Mouse (Mus musculus): ENCODE results near the gene Ubqln1. TPM values are rescaled to one million over a fixed set of nuclear protein-coding genes. Genes with fewer than 3 reads are reported as not detected.

Ubqln1 gene
- polyA plus RNA-seq, 1 experiment from 2014 or later: 123 TPM

- Histone ChIP-seq H3K4me1 (no peaks in the 10 kb centered on the region), H3K9ac (no peak overlapping the region), H3K36me3 (ENCODE audit: poor library complexity, severe bottlenecking) (peaks cover 81% of the 10 kb centered on the region), H3K4me3 (no peak overlapping the region), H3K27me3 (no peaks in the 10 kb centered on the region), H3K4me2 (no peak overlapping the region), H3K9me3 (replicated peaks) (no peaks in the 10 kb centered on the region), H3K27ac (no peak overlapping the region)
- 92% methylated on average over 9 of the region's 9 CpGs for WGBS
- ATAC-seq: no peak
Measured at GRCm38 (mm10) chr13:58177511-58178208, 37.8 kb downstream of the Ubqln1 start.

- Histone ChIP-seq H3K36me3 (ENCODE audit: poor library complexity, severe bottlenecking) (peaks cover 75% of the 10 kb centered on the region), H3K9ac (no peak overlapping the region), H3K4me2 (no peak overlapping the region), H3K27ac (no peak overlapping the region), H3K27me3 (no peaks in the 10 kb centered on the region), H3K4me1 (no peaks in the 10 kb centered on the region), H3K9me3 (replicated peaks) (no peaks in the 10 kb centered on the region), H3K4me3 (no peak overlapping the region)
- no peak for ATAC-seq
- 93% methylated on average over 3 of the region's 3 CpGs for WGBS
Measured at GRCm38 (mm10) chr13:58176105-58176504, 39.3 kb downstream of the Ubqln1 start.

GRCm38 (mm10) chr13:58168119-58168518 is 47.3 kb downstream of the Ubqln1 start:
- ATAC-seq: no peak

GRCm38 (mm10) chr13:58163343-58163742 is 52.1 kb downstream of the Ubqln1 start:
- Histone ChIP-seq H3K27ac (no peak overlapping the region), H3K27me3 (no peaks in the 10 kb centered on the region), H3K36me3 (ENCODE audit: poor library complexity, severe bottlenecking) (peaks cover 59% of the 10 kb centered on the region), H3K4me1 (0 out of 2 replicates have a peak, but pooled peaks cover 5% of the 10 kb centered on the region), H3K9me3 (replicated peaks) (no peaks in the 10 kb centered on the region), H3K4me2 (no peak overlapping the region), H3K4me3 (no peak overlapping the region), H3K9ac (no peak overlapping the region)
- no peak for ATAC-seq
- WGBS: 96% methylated on average over 12 of the region's 12 CpGs

More at GRCm38 (mm10) chr13:58168119-58168518, 47.3 kb downstream of the Ubqln1 start:
- Histone ChIP-seq H3K4me1 (0 out of 2 replicates have a peak, but pooled peaks cover 3% of the 10 kb centered on the region), H3K9me3 (replicated peaks) (no peaks in the 10 kb centered on the region), H3K9ac (no peak overlapping the region), H3K27ac (no peak overlapping the region), H3K27me3 (no peaks in the 10 kb centered on the region), H3K4me3 (no peak overlapping the region), H3K36me3 (ENCODE audit: poor library complexity, severe bottlenecking) (peaks cover 36% of the 10 kb centered on the region), H3K4me2 (no peak overlapping the region)

GRCm38 (mm10) chr13:58160761-58161160 is 54.7 kb downstream of the Ubqln1 start:
- Histone ChIP-seq H3K9ac (no peak overlapping the region), H3K36me3 (ENCODE audit: poor library complexity, severe bottlenecking) (peaks cover 52% of the 10 kb centered on the region), H3K9me3 (replicated peaks) (no peaks in the 10 kb centered on the region), H3K4me2 (no peak overlapping the region), H3K27me3 (no peaks in the 10 kb centered on the region), H3K4me1 (0 out of 2 replicates have a peak, but pooled peaks cover 7% of the 10 kb centered on the region), H3K4me3 (no peak overlapping the region), H3K27ac (no peak overlapping the region)
- 97% methylated on average over 15 of the region's 15 CpGs for WGBS
- ATAC-seq: no peak

- H3K4me1 ChIP-seq: 0 out of 2 replicates have a peak, but pooled peaks cover 7% of the 10 kb centered on the region
- no peaks in the 10 kb centered on the region for H3K27me3 ChIP-seq
- H3K9ac ChIP-seq: peak overlapping the region; percentile 88
- H3K4me2 ChIP-seq: peak overlapping the region; percentile 96
- ATAC-seq: peak; percentile 71
- WGBS: 10% methylated on average over 16 of the region's 16 CpGs
- H3K27ac ChIP-seq: peak overlapping the region; percentile 63
- H3K36me3 ChIP-seq (ENCODE audit: poor library complexity, severe bottlenecking): peaks cover 36% of the 10 kb centered on the region
- H3K9me3 ChIP-seq (replicated peaks): no peaks in the 10 kb centered on the region
- H3K4me3 ChIP-seq: peak overlapping the region; percentile 93
Measured at GRCm38 (mm10) chr13:58158099-58158912, 57.1 kb downstream of the Ubqln1 start.

DNA sequence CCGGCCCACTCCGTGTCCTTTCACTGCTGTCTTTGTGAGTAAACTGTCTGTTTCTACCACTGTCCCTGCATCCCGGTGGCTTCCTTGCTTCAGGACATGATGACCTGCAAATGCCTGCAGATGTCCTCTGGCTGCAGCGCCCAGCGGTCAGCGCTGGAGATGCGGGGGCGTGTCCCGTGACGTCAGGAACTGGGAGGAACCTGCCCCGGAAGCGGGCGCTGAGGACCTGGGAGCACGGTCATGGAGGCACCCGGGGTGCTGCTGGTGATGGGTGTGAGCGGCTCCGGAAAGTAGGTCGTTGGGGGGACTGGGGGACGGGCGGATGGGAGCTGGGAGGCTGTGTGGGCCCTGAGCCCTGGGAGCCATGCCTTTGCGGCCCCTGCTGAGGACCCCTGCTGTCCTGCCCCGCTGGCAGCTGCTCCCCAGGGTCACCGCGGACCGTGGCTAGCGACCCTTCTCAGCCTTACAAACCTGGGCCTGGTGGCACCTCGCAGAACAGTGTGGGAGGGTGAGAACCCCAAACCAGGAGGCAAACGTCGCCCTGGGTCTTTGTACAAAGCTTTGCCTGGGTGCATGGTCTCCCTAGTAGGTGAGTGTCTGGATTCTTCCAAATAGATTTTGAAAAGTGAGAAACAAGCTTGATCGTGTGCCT is 57.9 kb downstream of the Ubqln1 start, which contains the start of gene Idnk:
Idnk (plus strand) TSS at position 203 of the 652 bp plus-strand sequence.
- WGBS: 0% methylated on average over 30 of the region's 30 CpGs
- Histone ChIP-seq H3K36me3 (ENCODE audit: poor library complexity, severe bottlenecking) (peaks cover 30% of the 10 kb centered on the region), H3K9me3 (replicated peaks) (no peaks in the 10 kb centered on the region), H3K27ac (peak within 1 kb of the TSS; percentile 63), H3K4me1 (0 out of 2 replicates have a peak, but pooled peaks cover 7% of the 10 kb centered on the region), H3K4me2 (peak within 1 kb of the TSS; percentile 96), H3K9ac (peak within 1 kb of the TSS; percentile 88), H3K4me3 (peak within 1 kb of the TSS; percentile 93), H3K27me3 (no peaks in the 10 kb centered on the region)
- peak; percentile 88 for ATAC-seq

DNA sequence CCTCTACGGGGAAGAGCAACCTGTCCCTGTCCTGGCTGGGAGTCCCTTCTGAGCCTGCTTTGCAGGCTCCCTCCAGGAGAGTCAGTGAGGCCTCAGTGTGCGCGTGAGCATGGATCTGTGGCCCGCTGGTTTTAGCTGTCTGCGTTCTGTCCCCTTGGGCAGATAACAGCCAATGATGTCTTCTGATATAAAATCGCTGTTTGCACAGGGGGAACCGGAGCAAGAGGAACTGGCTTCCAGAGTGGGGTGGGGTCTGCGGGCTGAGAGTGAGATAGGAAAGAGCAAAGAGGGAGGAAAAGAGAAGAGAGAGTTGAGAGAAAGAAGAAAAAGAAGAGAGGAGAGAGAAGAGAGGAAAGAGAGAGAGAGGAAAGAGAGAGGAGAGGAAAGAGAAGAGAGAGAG is 58.4 kb downstream of the Ubqln1 start:
- peak overlapping the region; percentile 93 for H3K4me3 ChIP-seq
- peak overlapping the region; percentile 88 for H3K9ac ChIP-seq
- peak overlapping the region; percentile 96 for H3K4me2 ChIP-seq
- ATAC-seq: no peak
- peaks cover 26% of the 10 kb centered on the region for H3K36me3 ChIP-seq (ENCODE audit: poor library complexity, severe bottlenecking)
- no peak overlapping the region for H3K27ac ChIP-seq
- H3K9me3 ChIP-seq (replicated peaks): no peaks in the 10 kb centered on the region
- no peaks in the 10 kb centered on the region for H3K27me3 ChIP-seq
- 30% methylated on average over 8 of the region's 8 CpGs for WGBS
- 0 out of 2 replicates have a peak, but pooled peaks cover 7% of the 10 kb centered on the region for H3K4me1 ChIP-seq

GRCm38 (mm10) chr13:58156031-58156430 is 59.4 kb downstream of the Ubqln1 start:
- Histone ChIP-seq H3K9ac (no peak overlapping the region), H3K27ac (no peak overlapping the region), H3K27me3 (no peaks in the 10 kb centered on the region), H3K9me3 (replicated peaks) (no peaks in the 10 kb centered on the region), H3K4me3 (no peak overlapping the region), H3K4me1 (0 out of 2 replicates have a peak, but pooled peaks cover 7% of the 10 kb centered on the region), H3K4me2 (no peak overlapping the region), H3K36me3 (ENCODE audit: poor library complexity, severe bottlenecking) (peaks cover 16% of the 10 kb centered on the region)
- WGBS: 82% methylated on average over 2 of the region's 2 CpGs
- no peak for ATAC-seq

GRCm38 (mm10) chr13:58150442-58150841 is 65.0 kb downstream of the Ubqln1 start:
- 79% methylated on average over 11 of the region's 11 CpGs for WGBS
- H3K36me3 ChIP-seq (ENCODE audit: poor library complexity, severe bottlenecking): no peaks in the 10 kb centered on the region
- peaks cover 11% of the 10 kb centered on the region; the same call in 1 of the 2 replicates for H3K4me1 ChIP-seq
- no peak overlapping the region for H3K9ac ChIP-seq
- no peaks in the 10 kb centered on the region for H3K9me3 ChIP-seq (replicated peaks)
- ATAC-seq: no peak
- no peak overlapping the region for H3K4me3 ChIP-seq
- no peak overlapping the region for H3K4me2 ChIP-seq
- H3K27me3 ChIP-seq: no peaks in the 10 kb centered on the region
- no peak overlapping the region for H3K27ac ChIP-seq

GRCm38 (mm10) chr13:58149629-58150028 is 65.8 kb downstream of the Ubqln1 start:
- Histone ChIP-seq H3K9ac (no peak overlapping the region), H3K36me3 (ENCODE audit: poor library complexity, severe bottlenecking) (no peaks in the 10 kb centered on the region), H3K27ac (no peak overlapping the region), H3K4me3 (no peak overlapping the region), H3K4me2 (no peak overlapping the region; the same call in 1 of the 2 replicates), H3K27me3 (no peaks in the 10 kb centered on the region), H3K9me3 (replicated peaks) (no peaks in the 10 kb centered on the region), H3K4me1 (peaks cover 11% of the 10 kb centered on the region; the same call in 1 of the 2 replicates)
- 88% methylated on average over 3 of the region's 3 CpGs for WGBS
- no peak for ATAC-seq

Data from forebrain, embryonic 13.5 days (tissue).